In genomic region chr4:105109199-105109989, GRCm38 (mm10) we compare ENCODE assay signal across 8 mouse cellular contexts. TPM values are rescaled to one million over a fixed set of nuclear protein-coding genes. Genes with fewer than 3 reads are reported as not detected.
DNase-seq lines count a peak whose midpoint lies in the region; ATAC-seq and TF ChIP-seq lines count a peak whose summit lies in the region.

Prkaa2 (minus strand) TSS chr4:105109890.

- no peak for TF ChIP-seq EP300 in heart, postnatal 0 days (IDR thresholded peaks at IDR 0.05; ENCODE audit: low read depth)
- no peak for TF ChIP-seq EP300 in liver, embryonic 14.5 days (IDR thresholded peaks at IDR 0.05; ENCODE audit: low read depth)

- no peaks in the 10 kb centered on the region for H3K36me3 ChIP-seq in erythroblast, embryonic 14.5 days (ENCODE audit: control insufficient read depth)
- H3K36me3 ChIP-seq in forebrain, embryonic 13.5 days (ENCODE audit: poor library complexity, severe bottlenecking): no peaks in the 10 kb centered on the region
- H3K36me3 ChIP-seq in heart, postnatal 0 days (replicated peaks; ENCODE audit: control insufficient read depth, insufficient read depth, low read length): no peaks in the 10 kb centered on the region
- no peaks in the 10 kb centered on the region for H3K36me3 ChIP-seq in liver, embryonic 14.5 days (replicated peaks; ENCODE audit: control insufficient read depth, insufficient read depth, low read depth)
- H3K36me3 ChIP-seq in neural tube, embryonic 11.5 days (ENCODE audit: control insufficient read depth, insufficient read depth, low read length): no peaks in the 10 kb centered on the region
- H3K36me3 ChIP-seq in stomach, embryonic 14.5 days (ENCODE audit: control insufficient read depth, insufficient read depth, low read length): no peaks in the 10 kb centered on the region

- peak within 1 kb of the TSS; percentile 87 for H3K4me2 ChIP-seq in forebrain, embryonic 13.5 days
- H3K4me2 ChIP-seq in heart, postnatal 0 days (ENCODE audit: low read depth, low read length): peak within 1 kb of the TSS; percentile 77
- peak within 1 kb of the TSS; percentile 64 for H3K4me2 ChIP-seq in liver, embryonic 14.5 days (ENCODE audit: low read depth)
- H3K4me2 ChIP-seq in neural tube, embryonic 11.5 days (ENCODE audit: low read depth): peak within 1 kb of the TSS; percentile 93
- peak within 1 kb of the TSS; percentile 98 for H3K4me2 ChIP-seq in stomach, embryonic 14.5 days (replicated peaks; ENCODE audit: low read depth, low read length)

- peak within 1 kb of the TSS; percentile 52 for H3K4me3 ChIP-seq in erythroblast, embryonic 14.5 days (replicated peaks)
- H3K4me3 ChIP-seq in forebrain, embryonic 13.5 days: peak within 1 kb of the TSS; percentile 74
- H3K4me3 ChIP-seq in heart, postnatal 0 days (ENCODE audit: low read depth, low read length): peak within 1 kb of the TSS; percentile 80
- H3K4me3 ChIP-seq in liver, embryonic 14.5 days (ENCODE audit: insufficient read depth in 1 of 2, low read depth in 2 of 2, low read length in 2 of 2): peak within 1 kb of the TSS; percentile 43 to 51
- H3K4me3 ChIP-seq in neural tube, embryonic 11.5 days (ENCODE audit: low read depth, low read length): peak within 1 kb of the TSS; percentile 76
- peak within 1 kb of the TSS; percentile 63 for H3K4me3 ChIP-seq in stomach, embryonic 14.5 days (ENCODE audit: low read depth, low read length)

- under 1% methylated on average over 43 of the region's 80 CpGs for WGBS in forebrain, embryonic 13.5 days
- under 1% methylated on average over 79 of the region's 80 CpGs for WGBS in heart, postnatal 0 days
- 1% methylated on average over 71 of the region's 80 CpGs for WGBS in liver, embryonic 14.5 days (ENCODE audit: insufficient replicate concordance)
- WGBS in neural tube, embryonic 11.5 days: under 1% methylated on average over 65 of the region's 80 CpGs
- under 1% methylated on average over 77 of the region's 80 CpGs for WGBS in stomach, embryonic 14.5 days

- H3K9me3 ChIP-seq in erythroblast, embryonic 14.5 days (ENCODE audit: control insufficient read depth, low read length): no peaks in the 10 kb centered on the region
- H3K9me3 ChIP-seq in forebrain, embryonic 13.5 days (replicated peaks): no peaks in the 10 kb centered on the region
- no peaks in the 10 kb centered on the region for H3K9me3 ChIP-seq in heart, postnatal 0 days (replicated peaks; ENCODE audit: control insufficient read depth, low read length)
- no peaks in the 10 kb centered on the region for H3K9me3 ChIP-seq in liver, embryonic 14.5 days (ENCODE audit: control insufficient read depth, low read length)
- no peaks in the 10 kb centered on the region for H3K9me3 ChIP-seq in neural tube, embryonic 11.5 days (ENCODE audit: control insufficient read depth, low read length)
- H3K9me3 ChIP-seq in stomach, embryonic 14.5 days (ENCODE audit: control insufficient read depth, low read depth, low read length): no peaks in the 10 kb centered on the region

- H3K4me1 ChIP-seq in erythroblast, embryonic 14.5 days (ENCODE audit: control insufficient read depth): peaks cover 2% of the 10 kb centered on the region; the same call in 1 of the 2 replicates
- peaks cover 20% of the 10 kb centered on the region for H3K4me1 ChIP-seq in forebrain, embryonic 13.5 days
- peaks cover 26% of the 10 kb centered on the region; the same call in 1 of the 2 replicates for H3K4me1 ChIP-seq in heart, postnatal 0 days (ENCODE audit: control insufficient read depth, insufficient read depth)
- peaks cover 0 to 3% of the 10 kb centered on the region in 2 experiments; a peak in 1 of 4 replicates for H3K4me1 ChIP-seq in liver, embryonic 14.5 days (replicated peaks; ENCODE audit: control insufficient read depth in 2 of 2, insufficient read depth in 2 of 2, low read length in 1 of 2)
- peaks cover 7% of the 10 kb centered on the region; the same call in 1 of the 2 replicates for H3K4me1 ChIP-seq in neural tube, embryonic 11.5 days (ENCODE audit: control insufficient read depth, insufficient read depth, low read length)
- peaks cover 5% of the 10 kb centered on the region; the same call in 1 of the 2 replicates for H3K4me1 ChIP-seq in stomach, embryonic 14.5 days (ENCODE audit: control insufficient read depth, insufficient read depth, low read length)

- peak; percentile 55 for DNase-seq in heart, postnatal 0 days (ENCODE audit: low spot score)
- DNase-seq in kidney, postnatal 36 days: peak; percentile 77 to 92
- no peak for DNase-seq in liver, embryonic 14.5 days (ENCODE audit: low read depth in 3 of 3, low spot score in 3 of 3)
- peak; percentile 78 for DNase-seq in neural tube, embryonic 11.5 days (ENCODE audit: low spot score)

- peak within 1 kb of the TSS; percentile 83 for H3K9ac ChIP-seq in forebrain, embryonic 13.5 days
- H3K9ac ChIP-seq in heart, postnatal 0 days (replicated peaks; ENCODE audit: low read depth, low read length): peak within 1 kb of the TSS; percentile 95
- no peak within 1 kb of the TSS for H3K9ac ChIP-seq in liver, embryonic 14.5 days (replicated peaks)
- peak within 1 kb of the TSS; percentile 79 for H3K9ac ChIP-seq in neural tube, embryonic 11.5 days (ENCODE audit: low read length)
- H3K9ac ChIP-seq in stomach, embryonic 14.5 days (replicated peaks; ENCODE audit: low read depth, low read length): peak within 1 kb of the TSS; percentile 48

- TF ChIP-seq CTCF in heart, postnatal 0 days (IDR thresholded peaks at IDR 0.05; ENCODE audit: low read depth): no peak
- no peak for TF ChIP-seq CTCF in liver, embryonic 14.5 days (IDR thresholded peaks at IDR 0.05; ENCODE audit: low read depth)

- H3K27ac ChIP-seq in forebrain, embryonic 13.5 days: peak within 1 kb of the TSS; percentile 54; the same call in 1 of the 2 replicates
- peak within 1 kb of the TSS; percentile 99 for H3K27ac ChIP-seq in heart, postnatal 0 days (ENCODE audit: low read depth)
- no peak within 1 kb of the TSS for H3K27ac ChIP-seq in liver, embryonic 14.5 days
- H3K27ac ChIP-seq in neural tube, embryonic 11.5 days (ENCODE audit: low read depth, low read length): peak within 1 kb of the TSS; percentile 20; the same call in 1 of the 2 replicates
- no peak within 1 kb of the TSS for H3K27ac ChIP-seq in stomach, embryonic 14.5 days (ENCODE audit: low read length)

- H3K27me3 ChIP-seq in erythroblast, embryonic 14.5 days (ENCODE audit: control insufficient read depth): peaks cover 35% of the 10 kb centered on the region
- H3K27me3 ChIP-seq in forebrain, embryonic 13.5 days: no peaks in the 10 kb centered on the region
- H3K27me3 ChIP-seq in heart, postnatal 0 days (ENCODE audit: control insufficient read depth, insufficient read depth, low read length): no peaks in the 10 kb centered on the region
- peaks cover 23% of the 10 kb centered on the region for H3K27me3 ChIP-seq in liver, embryonic 14.5 days (ENCODE audit: control insufficient read depth, insufficient read depth, low read length)
- peaks cover 6% of the 10 kb centered on the region; the same call in 1 of the 2 replicates for H3K27me3 ChIP-seq in neural tube, embryonic 11.5 days (ENCODE audit: control insufficient read depth, insufficient read depth, low read length)
- peaks cover 6% of the 10 kb centered on the region; the same call in 1 of the 2 replicates for H3K27me3 ChIP-seq in stomach, embryonic 14.5 days (ENCODE audit: control insufficient read depth, insufficient read depth, low read length)

- ATAC-seq in erythroblast, adult 5-6 weeks (replicated peaks; ENCODE audit: low FRiP score, poor library complexity, severe bottlenecking): no peak
- ATAC-seq in forebrain, embryonic 13.5 days: peak; percentile 95
- peak; percentile 90 for ATAC-seq in heart, postnatal 0 days (ENCODE audit: insufficient read depth, low read depth)
- ATAC-seq in liver, embryonic 14.5 days (ENCODE audit: insufficient read depth): no peak
- peak; percentile 88 for ATAC-seq in neural tube, embryonic 11.5 days (ENCODE audit: insufficient read depth, low FRiP score, low TSS enrichment)
- peak; percentile 88 for ATAC-seq in stomach, embryonic 14.5 days (ENCODE audit: insufficient number of reproducible peaks, insufficient read depth, low FRiP score, low read depth)

RNA-seq across cellular contexts. Expression of gene Prkaa2, which starts in this region (rescaled TPM):
- polyA plus RNA-seq in erythroblast, embryonic 14.5 days (2012): not detected in 2 replicates
- total RNA-seq in erythroblast, adult 5-6 weeks (2015; ENCODE audit: low replicate concordance): 0.21 TPM in 1 of 2 replicates, not detected in the other
- total RNA-seq in erythroblast, adult 5-6 weeks (2017; ENCODE audit: low replicate concordance): 0.09 TPM in 1 of 2 replicates, not detected in the other
- polyA plus RNA-seq in forebrain, embryonic 13.5 days (2015; fragmentation: Nextera tagmentation; extraction: Ambion mirVana): 6.2 and 7.1 TPM in 2 replicates
- 64.3 and 83.6 TPM in 2 replicates for total RNA-seq in heart, postnatal 0 days (2014; rRNA removed; ENCODE audit: low replicate concordance)
- polyA plus RNA-seq in heart, postnatal 0 days (2015; fragmentation: Nextera tagmentation; extraction: Ambion mirVana): 32.5 and 35.6 TPM in 2 replicates
- 0.12 and 0.17 TPM in 2 replicates for polyA plus RNA-seq in liver, embryonic 14.5 days (2012; rRNA removed)
- 0.19 and 0.40 TPM in 2 replicates for polyA plus RNA-seq in liver, embryonic 14.5 days (2014; fragmentation: Nextera tagmentation; extraction: Ambion mirVana)
- 5.0 and 5.7 TPM in 2 replicates for polyA plus RNA-seq in neural tube, embryonic 11.5 days (2014; fragmentation: Nextera tagmentation; extraction: Ambion mirVana)
- 1.8 and 2.2 TPM in 2 replicates for polyA plus RNA-seq in stomach, embryonic 14.5 days (2014; fragmentation: Nextera tagmentation; extraction: Ambion mirVana)

Comparison
In these comparisons a context has a peak if more than half of its experiments do, and no peak if none do; other contexts are left out.
1. RNA of gene Prkaa2 (total RNA-seq): 64.3 to 83.6 TPM in heart, postnatal 0 days; 0.09 to 0.21 TPM in erythroblast, adult 5-6 weeks; every median in the first group is over 10 times any median in the second.
2. ATAC-seq: peak in forebrain, embryonic 13.5 days (single experiment), heart, postnatal 0 days (single experiment), neural tube, embryonic 11.5 days (single experiment) and stomach, embryonic 14.5 days (single experiment); none in erythroblast, adult 5-6 weeks (single experiment) and liver, embryonic 14.5 days (single experiment).
3. H3K27ac ChIP-seq: peak in forebrain, embryonic 13.5 days (single experiment), heart, postnatal 0 days (single experiment) and neural tube, embryonic 11.5 days (single experiment); none in liver, embryonic 14.5 days (single experiment) and stomach, embryonic 14.5 days (single experiment).
4. DNase-seq: peak in heart, postnatal 0 days (single experiment), kidney, postnatal 36 days (2 of 2) and neural tube, embryonic 11.5 days (single experiment); none in liver, embryonic 14.5 days (0 of 3).
5. Peak in every context shown above with its lines, with median percentiles within 50 percentile points of each other: H3K4me3 ChIP-seq and H3K4me2 ChIP-seq.